Mouse (Mus musculus): Measurements from ENCODE around the gene Spock2.
A peak's percentile ranks its signal among the peaks of the same experiment; 100 is the strongest.
"Not testable (repeated sequence)": the region's sequence is repeated elsewhere in the genome, so short reads cannot be mapped to it uniquely, and the experiment has no call there.

The Spock2 gene

GRCm38 (mm10) chr10:60141656-60142160, 35.7 kb downstream of the Spock2 start:
- DNase-seq (ENCODE audit: low read depth in 2 of 2, low spot score in 2 of 2) = no peak

- not testable (repeated sequence) for DNase-seq (ENCODE audit: low read depth in 2 of 2, low spot score in 2 of 2)
Measured at GRCm38 (mm10) chr10:60147510-60148047, 41.6 kb downstream of the Spock2 start.

- peak; percentile 68 to 75 for DNase-seq (ENCODE audit: low read depth in 2 of 2, low spot score in 2 of 2)
Measured at GRCm38 (mm10) chr10:60148087-60148486, 42.1 kb downstream of the Spock2 start.

- DNase-seq (ENCODE audit: low read depth in 2 of 2, low spot score in 2 of 2) = no peak
Measured at GRCm38 (mm10) chr10:60151107-60151663, 45.2 kb downstream of the Spock2 start.

GRCm38 (mm10) chr10:60156016-60156415, 50.0 kb downstream of the Spock2 start:
- no peak for DNase-seq (ENCODE audit: low read depth in 2 of 2, low spot score in 2 of 2)

DNA sequence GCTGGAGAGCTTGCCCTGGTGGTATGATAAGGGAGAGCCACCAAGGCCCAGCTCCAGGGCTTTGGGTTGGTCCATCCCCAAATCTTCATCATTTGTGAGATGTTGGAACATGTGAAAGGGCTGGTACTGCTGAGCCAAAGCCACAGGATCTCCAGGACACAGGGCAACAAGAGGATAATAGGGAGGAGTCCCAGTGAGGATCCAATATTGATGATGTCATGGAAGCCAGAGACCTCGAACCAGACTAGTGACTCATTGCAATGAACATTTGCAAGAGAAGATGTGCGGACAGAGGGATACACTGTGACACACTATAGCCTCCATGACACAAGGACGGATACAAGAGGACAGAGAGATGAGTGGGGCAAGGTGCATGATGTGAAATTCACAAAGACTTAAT, 52.1 kb downstream of the Spock2 start:
- no peak for DNase-seq (ENCODE audit: low read depth in 2 of 2, low spot score in 2 of 2)

GRCm38 (mm10) chr10:60161397-60161796, 55.4 kb downstream of the Spock2 start:
- DNase-seq (ENCODE audit: low read depth in 2 of 2, low spot score in 2 of 2) = not testable (repeated sequence)

GRCm38 (mm10) chr10:60162184-60162972, 56.4 kb downstream of the Spock2 start:
- not testable (repeated sequence) for DNase-seq (ENCODE audit: low read depth in 2 of 2, low spot score in 2 of 2)

DNA sequence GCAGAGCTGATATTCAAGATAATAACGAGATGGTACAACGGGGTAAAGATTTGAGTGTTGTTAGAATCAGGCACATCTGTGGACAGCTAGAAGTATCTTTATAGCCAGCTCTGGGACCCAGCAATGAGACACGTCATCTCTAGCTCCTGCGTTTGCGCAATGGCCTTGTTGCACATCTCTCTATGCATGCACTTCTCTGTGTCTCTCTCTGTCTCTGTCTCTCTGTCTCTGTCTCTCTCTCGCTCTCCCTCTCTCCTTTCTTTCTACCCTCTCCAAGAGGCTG, 56.9 kb downstream of the Spock2 start:
- DNase-seq (ENCODE audit: low read depth in 2 of 2, low spot score in 2 of 2) = no peak

GRCm38 (mm10) chr10:60164869-60165268, 58.9 kb downstream of the Spock2 start:
- DNase-seq (ENCODE audit: low read depth in 2 of 2, low spot score in 2 of 2) = no peak

- DNase-seq (ENCODE audit: low read depth in 2 of 2, low spot score in 2 of 2) = no peak
Measured at GRCm38 (mm10) chr10:60166068-60166467, 60.0 kb downstream of the Spock2 start.

GRCm38 (mm10) chr10:60168306-60168705, 62.3 kb downstream of the Spock2 start:
- DNase-seq (ENCODE audit: low read depth in 2 of 2, low spot score in 2 of 2) = no peak

- no peak for DNase-seq (ENCODE audit: low read depth in 2 of 2, low spot score in 2 of 2)
Measured at GRCm38 (mm10) chr10:60168960-60169359, 62.9 kb downstream of the Spock2 start.

GRCm38 (mm10) chr10:60170326-60171089, 64.5 kb downstream of the Spock2 start:
- no peak for DNase-seq (ENCODE audit: low read depth in 2 of 2, low spot score in 2 of 2)

DNA sequence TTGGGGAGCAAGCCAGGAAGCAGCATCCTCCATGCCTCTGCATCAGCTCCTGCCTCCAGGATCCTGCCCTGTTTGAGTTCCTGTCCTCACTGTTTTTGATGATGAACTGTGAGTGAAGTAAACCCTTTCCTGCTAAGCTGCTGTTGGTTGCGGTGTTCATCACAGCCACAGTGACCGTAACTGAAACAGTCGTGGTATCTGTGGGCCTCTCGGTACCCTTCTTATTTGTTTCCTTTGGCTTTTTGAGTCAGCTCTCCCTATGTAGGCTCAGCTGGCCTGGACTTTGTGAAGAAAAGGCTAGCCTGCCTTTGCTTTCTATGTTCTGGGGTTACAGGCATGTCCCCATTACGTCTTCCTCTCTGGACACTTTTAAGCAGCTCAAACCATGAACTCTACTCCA, 65.3 kb downstream of the Spock2 start:
- no peak for DNase-seq (ENCODE audit: low read depth in 2 of 2, low spot score in 2 of 2)

GRCm38 (mm10) chr10:60172306-60172705, 66.3 kb downstream of the Spock2 start:
- DNase-seq (ENCODE audit: low read depth in 2 of 2, low spot score in 2 of 2) = no peak

- no peak for DNase-seq (ENCODE audit: low read depth in 2 of 2, low spot score in 2 of 2)
Measured at GRCm38 (mm10) chr10:60173035-60173434, 67.0 kb downstream of the Spock2 start.

- DNase-seq (ENCODE audit: low read depth in 2 of 2, low spot score in 2 of 2) = no peak
Measured at GRCm38 (mm10) chr10:60174506-60174905, 68.5 kb downstream of the Spock2 start.

DNA sequence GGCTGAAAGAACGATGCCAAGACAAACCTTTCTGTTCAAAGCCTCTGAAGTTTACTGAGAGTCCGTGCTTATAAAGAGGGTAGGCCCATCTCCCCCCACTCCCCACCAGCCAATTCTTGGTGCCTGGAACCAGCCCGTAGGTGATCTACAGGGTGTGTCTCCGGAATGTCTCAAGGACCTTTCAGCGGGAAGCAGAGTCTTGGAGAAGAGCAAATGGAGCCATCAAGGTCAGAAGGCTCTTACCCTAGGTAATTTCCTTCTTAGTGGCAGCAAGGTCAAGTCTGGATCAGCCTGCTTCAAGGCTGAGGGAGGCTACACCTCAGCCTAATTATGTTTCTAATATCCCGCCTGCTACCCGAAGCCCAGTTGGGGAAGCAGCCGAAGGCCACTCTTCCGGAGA, 69.3 kb downstream of the Spock2 start:
- not testable (repeated sequence) for DNase-seq (ENCODE audit: low read depth in 2 of 2, low spot score in 2 of 2)

All from CD8-positive naive resting alpha-beta T cell, adult 2 months (primary cell).